Mouse (Mus musculus): Measurements from ENCODE around the gene Snurf. TPM values are rescaled to one million over a fixed set of nuclear protein-coding genes. Genes with fewer than 3 reads are reported as not detected.

The Snurf gene
- polyA plus RNA-seq (2017; shearing (Covaris generic)), result not detected

DNA sequence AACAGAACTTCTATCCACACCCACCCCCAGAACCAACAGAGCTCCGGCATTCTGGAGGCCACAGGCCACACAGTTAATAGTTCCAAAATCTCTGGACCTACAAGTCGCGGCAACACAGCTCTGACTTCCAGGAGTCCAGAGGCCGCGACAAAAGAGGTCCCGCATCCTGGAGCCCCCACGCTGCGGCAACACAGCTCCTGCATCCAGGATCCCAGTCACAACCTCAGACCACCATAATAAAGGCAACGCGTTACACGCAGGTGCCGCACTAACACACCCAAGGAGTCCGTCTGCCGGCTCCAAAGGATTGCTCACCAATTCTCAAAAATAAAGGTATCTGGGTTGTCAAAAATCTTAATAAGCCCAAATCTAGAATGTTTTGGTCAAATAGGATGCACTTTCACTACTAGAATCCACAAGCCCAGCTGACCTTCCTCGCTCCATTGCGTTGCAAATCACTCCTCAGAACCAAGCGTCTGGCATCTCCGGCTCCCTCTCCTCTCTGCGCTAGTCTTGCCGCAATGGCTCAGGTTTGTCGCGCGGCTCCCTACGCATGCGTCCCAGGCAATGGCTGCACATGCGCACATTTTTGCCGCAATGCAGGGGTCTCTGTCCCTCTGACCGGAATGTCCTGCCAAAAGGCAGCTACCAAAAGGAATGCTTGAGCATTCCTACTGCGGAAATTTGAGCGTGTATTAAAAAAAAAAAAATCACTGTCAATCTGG lies at the start of gene Snurf, which contains the start of gene Gm38393:
Gene Snurf (minus strand): TSS at position 444 of the 725 bp plus-strand sequence.
Gene Gm38393 (minus strand): TSS at position 459 of the 725 bp plus-strand sequence.

Other genes starting within 250 kb of the Snurf start
- gene Gm38393, start within 50 bp of the Snurf start, polyA plus RNA-seq (2017; shearing (Covaris generic)), result 0.19 TPM
- 0.26 TPM for gene Snrpn, start 135.2 kb upstream of the Snurf start, polyA plus RNA-seq (2017; shearing (Covaris generic))